Mouse (Mus musculus) MEL (cell line): ENCODE data around the gene Nkain2. TPM values are rescaled to one million over a fixed set of nuclear protein-coding genes. Genes with fewer than 3 reads are reported as not detected.

Source experiments
- DNase-seq: peaks from one replicate; pipeline ENCODE4 v3.0.0; 2011; ENCODE audit warnings: low read depth, low spot score
- H3K27ac ChIP-seq: 2 replicates; pipeline ENCODE4 v1.5.1; 2012; ENCODE audit warnings: low read depth, mild to moderate bottlenecking, control low read depth, low read length, moderate library complexity; ENCODE audit not compliant: control insufficient read depth
- H3K27me3 ChIP-seq, 2 experiments: fragments of 150-350 bp in 1 of 2; sonication (generic) in 1 of 2; 2 replicates each; pipeline ENCODE4 v1.6.1; 2012; ENCODE audit warnings: low read length in 2 of 2, mild to moderate bottlenecking in 2 of 2, improper control_type of control experiment in 1 of 2, moderate library complexity in 1 of 2; ENCODE audit not compliant: insufficient read depth in 2 of 2, control insufficient read depth in 1 of 2
- H3K36me3 ChIP-seq, 2 experiments: 2 replicates each; pipeline ENCODE4 v1.6.1; 2012 to 2014; ENCODE audit warnings: low read length in 2 of 2, improper control_type of control experiment in 1 of 2, inconsistent platforms in 1 of 2, mild to moderate bottlenecking in 1 of 2; ENCODE audit not compliant: insufficient read depth in 2 of 2, control insufficient read depth in 1 of 2
- H3K4me1 ChIP-seq, 2 experiments: fragments of 150-350 bp in 1 of 2; sonication (generic) in 1 of 2; 2 replicates each; pipeline ENCODE4 v1.6.1; 2012; ENCODE audit warnings: low read length in 2 of 2, improper control_type of control experiment in 1 of 2, mild to moderate bottlenecking in 1 of 2; ENCODE audit not compliant: insufficient read depth in 2 of 2, control insufficient read depth in 1 of 2
- H3K4me3 ChIP-seq, 2 experiments: fragments of 150-350 bp in 1 of 2; sonication (generic) in 1 of 2; 2 replicates each; pipeline ENCODE4 v1.5.1; 2012; ENCODE audit warnings: low read depth in 2 of 2, low read length in 2 of 2, mild to moderate bottlenecking in 2 of 2, moderate library complexity in 2 of 2, control low read depth in 1 of 2, improper control_type of control experiment in 1 of 2; ENCODE audit not compliant: control insufficient read depth in 1 of 2, insufficient read depth in 1 of 2
- H3K79me2 ChIP-seq: 2 replicates; pipeline ENCODE4 v1.6.1; 2012; ENCODE audit warnings: mild to moderate bottlenecking, low read length, moderate library complexity; ENCODE audit not compliant: control insufficient read depth, poor library complexity, insufficient read depth
- H3K9ac ChIP-seq: 2 replicates; pipeline ENCODE4 v1.6.1; 2012; ENCODE audit warnings: low read depth, mild to moderate bottlenecking, control low read depth, low read length, moderate library complexity; ENCODE audit not compliant: control insufficient read depth, poor library complexity, severe bottlenecking
- H3K9me3 ChIP-seq: fragments of 150-350 bp; sonication (generic); replicated peaks from 2 replicates; pipeline ENCODE4 v1.6.1; 2012; ENCODE audit warnings: mild to moderate bottlenecking, low read length, improper control_type of control experiment, moderate library complexity; ENCODE audit not compliant: insufficient read depth
- EP300 ChIP-seq, 2 experiments: IDR thresholded peaks; 2 replicates each; pipeline ENCODE4 v1.6.1; 2011; ENCODE audit warnings: improper control_type of control experiment in 2 of 2, low read length in 2 of 2, low read depth in 1 of 2, mild to moderate bottlenecking in 1 of 2
- ETS1 ChIP-seq: IDR thresholded peaks from 2 replicates; pipeline ENCODE4 v1.6.1; 2012; ENCODE audit warnings: low read depth, mild to moderate bottlenecking, inconsistent platforms, low read length, improper control_type of control experiment, moderate library complexity
- GABPA ChIP-seq: IDR thresholded peaks from 2 replicates; pipeline ENCODE4 v1.6.1; 2012; ENCODE audit warnings: low read depth, mild to moderate bottlenecking, inconsistent platforms, low read length, improper control_type of control experiment, moderate library complexity
- GATA1 ChIP-seq: IDR thresholded peaks from 2 replicates; pipeline ENCODE4 v1.6.1; 2011; ENCODE audit warnings: low read depth, low read length, improper control_type of control experiment
- JUND ChIP-seq: IDR thresholded peaks from 2 replicates; pipeline ENCODE4 v1.6.1; 2011; ENCODE audit warnings: low read depth, mild to moderate bottlenecking, improper control_type of control experiment, low read length
- KAT2A ChIP-seq: conservative IDR thresholded peaks from 2 replicates; pipeline ENCODE4 v1.6.1; 2012; ENCODE audit warnings: low read depth, low read length, improper control_type of control experiment, inconsistent platforms
- MAFK ChIP-seq: IDR thresholded peaks from 2 replicates; pipeline ENCODE4 v1.6.1; 2011; ENCODE audit warnings: low read depth, mild to moderate bottlenecking, low read length, improper control_type of control experiment, borderline replicate concordance
- MAX ChIP-seq: IDR thresholded peaks from 2 replicates; pipeline ENCODE4 v1.6.1; 2011; ENCODE audit warnings: low read length, improper control_type of control experiment
- MEF2A ChIP-seq: IDR thresholded peaks from 2 replicates; pipeline ENCODE4 v1.6.1; 2014; ENCODE audit warnings: low read depth, mild to moderate bottlenecking, inconsistent platforms, low read length, improper control_type of control experiment; ENCODE audit not compliant: poor library complexity, insufficient replicate concordance, severe bottlenecking; ENCODE audit errors: extremely low read depth
- MYB ChIP-seq: IDR thresholded peaks from 2 replicates; pipeline ENCODE4 v1.6.1; 2011; ENCODE audit warnings: mild to moderate bottlenecking, low read depth, low read length, improper control_type of control experiment
- NELFE ChIP-seq: IDR thresholded peaks from 2 replicates; pipeline ENCODE4 v1.6.1; 2011; ENCODE audit warnings: low read depth, low read length, improper control_type of control experiment
- NRF1 ChIP-seq: IDR thresholded peaks from 2 replicates; pipeline ENCODE4 v1.6.1; 2014; ENCODE audit warnings: low read depth, mild to moderate bottlenecking, inconsistent platforms, low read length, improper control_type of control experiment, moderate library complexity; ENCODE audit not compliant: poor library complexity, insufficient read depth, severe bottlenecking
- POLR2A ChIP-seq, 2 experiments: IDR thresholded peaks; 2 replicates each; pipeline ENCODE4 v1.6.1; 2011 to 2012; ENCODE audit warnings: low read length in 2 of 2, mild to moderate bottlenecking in 2 of 2, control low read depth in 1 of 2, improper control_type of control experiment in 1 of 2, low read depth in 1 of 2, moderate library complexity in 1 of 2; ENCODE audit not compliant: control insufficient read depth in 1 of 2, insufficient read depth in 1 of 2, poor library complexity in 1 of 2
- POLR2AphosphoS5 ChIP-seq: IDR thresholded peaks from 2 replicates; pipeline ENCODE4 v1.6.1; 2012; ENCODE audit warnings: low read depth, borderline replicate concordance, mild to moderate bottlenecking, inconsistent platforms, low read length, moderate library complexity, mixed read lengths
- SMC3 ChIP-seq: IDR thresholded peaks from 2 replicates; pipeline ENCODE4 v1.6.1; 2011; ENCODE audit warnings: low read depth, low read length, improper control_type of control experiment
- TAL1 ChIP-seq: IDR thresholded peaks from 2 replicates; pipeline ENCODE4 v1.6.1; 2012; ENCODE audit warnings: mild to moderate bottlenecking, inconsistent platforms, low read length, moderate library complexity, mixed read lengths
- TCF12 ChIP-seq: IDR thresholded peaks from 2 replicates; pipeline ENCODE4 v1.6.1; 2014; ENCODE audit warnings: low read depth, mild to moderate bottlenecking, inconsistent platforms, low read length, improper control_type of control experiment, moderate library complexity
- ZC3H11A ChIP-seq: IDR thresholded peaks from 2 replicates; pipeline ENCODE4 v1.6.1; 2012; ENCODE audit warnings: low read depth, mild to moderate bottlenecking, inconsistent platforms, low read length, improper control_type of control experiment
- ZNF384 ChIP-seq: IDR thresholded peaks from 2 replicates; pipeline ENCODE4 v1.6.1; 2012; ENCODE audit warnings: low read depth, mild to moderate bottlenecking, inconsistent platforms, low read length, improper control_type of control experiment
- polyA plus RNA-seq, 2 experiments: library from polyadenylated mRNA; stranded (reverse) in 1 of 2; unstranded in 1 of 2; fragments of >175 nt in 1 of 2; fragments of >200 nt in 1 of 2; gene quantifications; 2 replicates each; pipeline versions ENCODE4 v1.2.1 to v1.2.4; 2012; ENCODE audit warnings: low replicate concordance in 2 of 2, low read depth in 1 of 2; ENCODE audit not compliant: insufficient read length in 2 of 2, insufficient read depth in 1 of 2, missing spikeins in 1 of 2
- total RNA-seq: library from RNA; depleted of rRNA; stranded (reverse); fragments of 300-350 nt; gene quantifications from 2 replicates; pipeline ENCODE4 v1.2.3, GENCODE M21; 2012

The Nkain2 gene
- total and polyA plus RNA-seq, 3 experiments, result not detected

DNA sequence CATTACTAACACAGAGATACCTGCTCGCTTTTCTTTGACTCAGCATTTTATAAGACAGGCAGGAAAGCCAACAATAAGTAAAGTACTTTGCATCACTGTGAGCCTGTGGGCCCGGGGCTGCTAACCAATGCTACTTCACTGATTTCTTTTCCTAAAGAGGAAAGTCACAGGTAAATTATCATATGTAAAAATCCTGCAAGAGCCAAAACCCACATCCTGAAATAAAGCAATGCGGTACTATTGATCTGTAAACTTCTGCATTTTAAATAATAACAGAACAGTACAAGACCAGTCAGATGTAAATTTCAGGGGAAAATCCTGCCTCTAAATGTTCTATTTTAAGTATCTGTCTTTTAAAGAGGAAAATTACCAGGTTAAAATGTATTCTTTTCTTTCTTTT lies 250.0 kb downstream of the Nkain2 start:
- TF ChIP-seq MYB (no peak), TAL1 (no peak), ETS1 (no peak), ZC3H11A (no peak), MAX (no peak), NRF1 (no peak), NELFE (no peak), ZNF384 (no peak), SMC3 (no peak), POLR2A (IDR thresholded peaks at IDR 0.05; ENCODE audit: control insufficient read depth in 1 of 2, insufficient read depth in 1 of 2, low read depth in 1 of 2, low read length in 2 of 2, poor library complexity in 1 of 2) (no peak), MEF2A (no peak), MAFK (no peak), EP300 (IDR thresholded peaks at IDR 0.05; ENCODE audit: low read depth in 1 of 2, low read length in 2 of 2) (no peak), GABPA (no peak), POLR2AphosphoS5 (no peak), TCF12 (no peak), KAT2A (no peak), GATA1 (no peak)
- no peak overlapping the region for H3K4me3 ChIP-seq

DNA sequence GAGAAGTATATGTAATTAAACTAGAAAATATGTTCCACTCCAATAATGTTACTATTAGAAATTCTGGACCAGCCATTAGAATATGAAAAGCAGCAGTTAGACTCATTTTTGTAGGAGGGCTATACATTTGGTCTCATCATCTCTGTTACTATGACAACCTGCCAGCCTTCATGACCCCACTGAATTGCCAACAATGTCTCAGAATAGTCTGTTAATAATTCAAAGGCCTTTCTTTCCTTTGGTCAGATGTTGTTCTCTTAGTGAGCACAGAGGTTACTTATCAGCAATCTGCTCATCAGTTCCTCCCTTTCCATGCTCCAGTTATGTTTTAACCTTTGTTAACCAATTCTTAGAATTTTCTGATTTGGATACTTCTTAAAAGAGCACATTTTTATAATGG lies 251.1 kb downstream of the Nkain2 start:
- Histone ChIP-seq H3K27me3 (no peaks in the 10 kb centered on the region), H3K4me1 (no peaks in the 10 kb centered on the region), H3K4me3 (no peak overlapping the region), H3K36me3 (no peaks in the 10 kb centered on the region), H3K27ac (no peak overlapping the region), H3K9ac (no peak overlapping the region), H3K79me2 (no peaks in the 10 kb centered on the region), H3K9me3 (no peaks in the 10 kb centered on the region)
- TF ChIP-seq MEF2A, result no peak
- no peak for TF ChIP-seq JUND
- no peak for TF ChIP-seq ZC3H11A
- DNase-seq, result no peak

More for the DNA sequence above, 250.0 kb downstream of the Nkain2 start:
- no peak for DNase-seq
- H3K4me1 ChIP-seq, result no peaks in the 10 kb centered on the region
- no peaks in the 10 kb centered on the region for H3K27me3 ChIP-seq
- no peaks in the 10 kb centered on the region for H3K36me3 ChIP-seq
- no peak overlapping the region for H3K27ac ChIP-seq
- no peak overlapping the region for H3K9ac ChIP-seq
- H3K79me2 ChIP-seq, result no peaks in the 10 kb centered on the region
- no peaks in the 10 kb centered on the region for H3K9me3 ChIP-seq
